Mouse (Mus musculus) limb, embryonic 14.5 days (tissue): ENCODE measurements around the gene Crx. TPM values are rescaled to one million over a fixed set of nuclear protein-coding genes. Genes with fewer than 3 reads are reported as not detected.

Experiments
- ATAC-seq: fragments of 200-750 bp; cut with Nextera tagmentation; 2 replicates; pipeline ENCODE4 v1.8.0; 2017; ENCODE audit warnings: low read depth, moderate number of reproducible peaks, moderate TSS enrichment; ENCODE audit not compliant: low FRiP score
- DNase-seq: peaks from one replicate; pipeline ENCODE4 v3.0.0-alpha.2; 2015; ENCODE audit warnings: low spot score
- H3K27ac ChIP-seq: fragments of 300-500 bp; sonication (generic); replicated peaks from 2 replicates; pipeline ENCODE4 v1.5.1; 2014; ENCODE audit warnings: low read depth, mild to moderate bottlenecking, low read length, moderate library complexity, mixed read lengths
- H3K27me3 ChIP-seq: fragments of 300-500 bp; sonication (generic); 2 replicates; pipeline ENCODE4 v1.6.1; 2014; ENCODE audit warnings: low read length, mixed read lengths; ENCODE audit not compliant: control insufficient read depth, insufficient read depth
- H3K36me3 ChIP-seq: fragments of 300-500 bp; sonication (generic); 2 replicates; pipeline ENCODE4 v1.6.1; 2014; ENCODE audit warnings: mild to moderate bottlenecking, low read length, moderate library complexity, mixed read lengths; ENCODE audit not compliant: control insufficient read depth, insufficient read depth
- H3K4me1 ChIP-seq: fragments of 300-500 bp; sonication (generic); 2 replicates; pipeline ENCODE4 v1.6.1; 2014; ENCODE audit warnings: antibody characterized with exemption, low read length, mixed read lengths; ENCODE audit not compliant: control insufficient read depth, insufficient read depth
- H3K4me2 ChIP-seq: fragments of 300-500 bp; sonication (generic); replicated peaks from 2 replicates; pipeline ENCODE4 v1.6.1; 2014; ENCODE audit warnings: low read depth, mild to moderate bottlenecking, low read length, moderate library complexity; ENCODE audit not compliant: severe bottlenecking
- H3K4me3 ChIP-seq: fragments of 300-500 bp; sonication (generic); replicated peaks from 2 replicates; pipeline ENCODE4 v1.5.1; 2014; ENCODE audit warnings: low read length
- H3K9ac ChIP-seq: fragments of 300-500 bp; sonication (generic); 2 replicates; pipeline ENCODE4 v1.6.1; 2014; ENCODE audit warnings: mild to moderate bottlenecking, low read depth, low read length, moderate library complexity; ENCODE audit not compliant: severe bottlenecking
- H3K9me3 ChIP-seq: fragments of 300-500 bp; sonication (generic); 2 replicates; pipeline ENCODE4 v1.6.1; 2016; ENCODE audit warnings: low read length; ENCODE audit not compliant: control insufficient read depth
- POLR2A ChIP-seq: fragments of 200-500 bp; IDR thresholded peaks from 2 replicates; pipeline ENCODE4 v1.8.0; 2012; ENCODE audit warnings: inconsistent platforms, mild to moderate bottlenecking, moderate library complexity, borderline replicate concordance; ENCODE audit not compliant: insufficient read depth, insufficient read length; ENCODE audit errors: extremely low read depth
- WGBS: fragments of 180-500 bp; shearing (Covaris S2); extraction: QIAGEN DNeasy Blood & Tissue Kit; methylation state at CpG from one replicate; pipeline ENCODE4 v1.1.7; 2014; 5-methylcytosine and 5-hydroxymethylcytosine counted together
- polyA plus RNA-seq, 2 experiments: library from polyadenylated mRNA; depleted of rRNA in 1 of 2; stranded (reverse) in 1 of 2; unstranded in 1 of 2; fragments of >200 nt; fragmentation: Nextera tagmentation in 1 of 2; extraction: Ambion mirVana in 1 of 2; gene quantifications; 2 replicates each; pipeline versions ENCODE4 v1.2.1 to v1.2.3; 2012 to 2014

The Crx gene
- polyA plus RNA-seq (2012; rRNA removed): not detected in 2 replicates
- not detected in 2 replicates for polyA plus RNA-seq (2014; fragmentation: Nextera tagmentation; extraction: Ambion mirVana)

DNA sequence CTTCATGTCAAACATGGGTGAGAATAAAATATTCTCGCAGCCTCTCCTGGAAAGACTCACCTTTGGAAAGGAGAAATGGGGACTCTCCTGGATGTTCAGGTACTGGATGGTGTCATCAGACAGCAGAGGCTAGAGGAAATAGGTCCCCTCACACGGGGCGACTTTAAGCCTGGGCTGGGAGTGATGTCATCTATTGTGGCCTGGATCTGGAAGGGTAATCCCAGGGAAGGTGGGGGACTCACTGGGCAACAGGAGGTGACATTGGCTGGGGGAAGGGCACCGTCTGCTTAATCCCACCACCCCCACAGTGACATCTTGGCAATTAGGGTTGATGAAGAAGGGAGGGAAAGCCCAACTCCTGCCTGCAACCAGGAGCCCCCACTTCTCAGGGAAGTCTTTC, at the start of gene Crx:
Crx (minus strand) TSS at position 213 of the 400 bp plus-strand sequence.
- no peak within 1 kb of the TSS for H3K4me3 ChIP-seq
- H3K4me2 ChIP-seq: no peak within 1 kb of the TSS
- no peaks in the 10 kb centered on the region for H3K4me1 ChIP-seq
- H3K9me3 ChIP-seq: no peaks in the 10 kb centered on the region
- H3K36me3 ChIP-seq: no peaks in the 10 kb centered on the region
- no peak within 1 kb of the TSS for H3K27ac ChIP-seq
- ATAC-seq (no peak), DNase-seq (no peak)
- WGBS: 29% methylated on average over 4 of the region's 4 CpGs
- TF ChIP-seq POLR2A: no peak
- no peak within 1 kb of the TSS for H3K9ac ChIP-seq
- no peaks in the 10 kb centered on the region for H3K27me3 ChIP-seq

DNA sequence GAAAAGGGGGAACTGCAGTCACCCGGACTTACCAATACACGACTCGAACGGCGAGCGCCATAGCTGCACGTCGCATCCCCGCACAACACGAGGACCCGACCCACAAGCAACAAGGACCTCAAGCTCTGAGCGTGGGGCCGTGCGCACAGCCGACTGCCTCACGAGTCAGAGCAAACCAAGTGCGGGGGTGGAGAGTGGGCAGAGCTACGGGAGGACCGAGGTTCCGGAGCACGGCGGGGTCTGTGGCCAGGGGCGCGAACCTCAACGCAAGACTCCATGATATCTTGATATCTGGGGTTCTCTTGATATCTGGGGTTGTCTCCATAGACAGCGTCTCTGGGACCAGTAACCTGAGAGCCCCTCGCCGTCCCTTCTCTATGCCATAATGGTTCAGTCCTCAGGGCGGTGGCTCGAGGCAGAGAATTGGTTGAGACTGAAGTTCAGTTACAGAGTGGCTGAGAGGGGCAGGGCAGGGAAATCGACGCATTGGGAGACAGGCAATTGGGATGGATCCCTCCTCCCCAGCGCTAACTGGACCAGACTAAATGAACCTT, 42.5 kb upstream of the Crx start, which contains the start of gene Selenow:
Selenow (minus strand) TSS at position 183 of the 554 bp plus-strand sequence.
- no peaks in the 10 kb centered on the region for H3K9me3 ChIP-seq
- DNase-seq: peak; percentile 90
- under 1% methylated on average over 33 of the region's 33 CpGs for WGBS
- peak within 1 kb of the TSS; percentile 79 for H3K4me3 ChIP-seq
- H3K9ac ChIP-seq: peak within 1 kb of the TSS; percentile 82
- TF ChIP-seq POLR2A: peak; percentile 94; the same call in 1 of the 2 replicates
- peak within 1 kb of the TSS; percentile 80 for H3K4me2 ChIP-seq
- H3K27ac ChIP-seq: peak within 1 kb of the TSS; percentile 87
- peak; percentile 97 for ATAC-seq
- no peaks in the 10 kb centered on the region for H3K27me3 ChIP-seq
- peaks cover 25% of the 10 kb centered on the region for H3K36me3 ChIP-seq
- peaks cover 14% of the 10 kb centered on the region for H3K4me1 ChIP-seq

GRCm38 (mm10) chr7:15921796-15922195, 42.0 kb upstream of the Crx start:
- peak overlapping the region; percentile 82 for H3K9ac ChIP-seq
- H3K4me2 ChIP-seq: peak overlapping the region; percentile 80
- TF ChIP-seq POLR2A: no peak
- DNase-seq (peak; percentile 68), ATAC-seq (peak; percentile 48)
- H3K4me1 ChIP-seq: peaks cover 14% of the 10 kb centered on the region
- peak overlapping the region; percentile 79 for H3K4me3 ChIP-seq
- peaks cover 30% of the 10 kb centered on the region for H3K36me3 ChIP-seq
- no peaks in the 10 kb centered on the region for H3K9me3 ChIP-seq
- H3K27ac ChIP-seq: peak overlapping the region; percentile 87
- 0% methylated on average over 10 of the region's 10 CpGs for WGBS
- no peaks in the 10 kb centered on the region for H3K27me3 ChIP-seq

DNA sequence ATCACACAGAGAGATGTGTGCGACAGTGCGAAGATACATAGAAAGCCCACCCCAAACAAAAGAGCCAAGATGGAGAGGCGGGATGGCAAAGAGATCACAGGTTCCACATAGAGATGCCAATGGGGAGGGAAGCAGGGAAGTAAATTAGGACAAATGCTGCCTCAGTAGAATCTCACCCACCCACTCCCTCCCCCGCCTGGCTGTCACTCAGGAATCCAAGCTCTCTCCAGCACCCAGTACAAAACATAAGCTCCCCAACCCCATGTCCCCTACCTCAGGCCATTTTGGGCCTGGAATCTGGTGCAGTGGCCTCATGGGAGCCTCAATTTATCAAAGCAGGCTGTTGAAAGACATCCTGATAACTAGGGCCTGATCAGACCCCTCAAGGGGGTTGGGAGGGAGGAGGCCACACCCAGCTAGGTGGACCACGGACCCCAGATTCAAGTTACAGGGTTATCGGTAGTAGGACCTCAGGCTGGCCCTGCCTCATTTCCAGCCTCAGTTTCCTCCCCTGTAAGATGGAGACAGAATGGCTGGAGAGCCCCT, 41.0 kb upstream of the Crx start:
- no peak overlapping the region for H3K27ac ChIP-seq
- peak overlapping the region; percentile 80 for H3K4me2 ChIP-seq
- no peak for ATAC-seq
- 78% methylated on average over 6 of the region's 6 CpGs for WGBS
- no peaks in the 10 kb centered on the region for H3K27me3 ChIP-seq
- no peak for TF ChIP-seq POLR2A
- peaks cover 14% of the 10 kb centered on the region for H3K4me1 ChIP-seq
- H3K9me3 ChIP-seq: no peaks in the 10 kb centered on the region
- DNase-seq: no peak
- H3K4me3 ChIP-seq: peak overlapping the region; percentile 79
- peak overlapping the region; percentile 82 for H3K9ac ChIP-seq
- H3K36me3 ChIP-seq: peaks cover 30% of the 10 kb centered on the region

DNA sequence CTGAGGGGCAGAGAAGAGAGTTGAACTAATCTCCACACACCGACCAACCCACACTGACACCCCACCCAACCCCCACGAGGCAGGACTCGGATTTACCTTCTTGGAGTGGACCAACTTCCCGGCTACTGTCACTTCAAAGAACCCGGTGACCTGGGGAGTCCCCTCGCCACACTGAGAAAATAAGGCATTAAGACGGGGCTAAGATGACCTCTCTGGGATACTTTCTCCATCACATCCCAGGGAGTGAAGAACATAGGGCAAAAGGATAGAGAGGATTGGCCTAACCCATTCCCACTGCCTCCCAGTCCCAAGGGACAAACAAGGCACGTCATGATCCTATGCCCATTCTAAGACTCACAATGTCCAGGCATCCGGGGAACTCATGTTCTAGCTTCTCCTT, 40.2 kb upstream of the Crx start:
- peaks cover 14% of the 10 kb centered on the region for H3K4me1 ChIP-seq
- 0 out of 2 replicates have a peak overlapping the region, but pooled peaks have one; percentile 79 for H3K4me3 ChIP-seq
- H3K9me3 ChIP-seq: no peaks in the 10 kb centered on the region
- 94% methylated on average over 9 of the region's 9 CpGs for WGBS
- DNase-seq (no peak), ATAC-seq (no peak)
- H3K27me3 ChIP-seq: no peaks in the 10 kb centered on the region
- no peak overlapping the region for H3K27ac ChIP-seq
- no peak for TF ChIP-seq POLR2A
- no peak overlapping the region for H3K9ac ChIP-seq
- H3K36me3 ChIP-seq: peaks cover 30% of the 10 kb centered on the region
- H3K4me2 ChIP-seq: peak overlapping the region; percentile 80; the same call in 1 of the 2 replicates
